Mouse (Mus musculus) brain, embryonic 18.5 days (tissue): ENCODE data around the gene Gm6034.
"Not testable (repeated sequence)": the region's sequence is repeated elsewhere in the genome, so short reads cannot be mapped to it uniquely, and the experiment has no call there.

Experiments used
- DNase-seq: peaks from one replicate; pipeline ENCODE4 v3.0.0-alpha.2; 2012; ENCODE audit warnings: low read depth, low spot score

Gene Gm6034

GRCm38 (mm10) chr17:36022922-36023321, 19.8 kb upstream of the Gm6034 start:
- no peak for DNase-seq

DNA sequence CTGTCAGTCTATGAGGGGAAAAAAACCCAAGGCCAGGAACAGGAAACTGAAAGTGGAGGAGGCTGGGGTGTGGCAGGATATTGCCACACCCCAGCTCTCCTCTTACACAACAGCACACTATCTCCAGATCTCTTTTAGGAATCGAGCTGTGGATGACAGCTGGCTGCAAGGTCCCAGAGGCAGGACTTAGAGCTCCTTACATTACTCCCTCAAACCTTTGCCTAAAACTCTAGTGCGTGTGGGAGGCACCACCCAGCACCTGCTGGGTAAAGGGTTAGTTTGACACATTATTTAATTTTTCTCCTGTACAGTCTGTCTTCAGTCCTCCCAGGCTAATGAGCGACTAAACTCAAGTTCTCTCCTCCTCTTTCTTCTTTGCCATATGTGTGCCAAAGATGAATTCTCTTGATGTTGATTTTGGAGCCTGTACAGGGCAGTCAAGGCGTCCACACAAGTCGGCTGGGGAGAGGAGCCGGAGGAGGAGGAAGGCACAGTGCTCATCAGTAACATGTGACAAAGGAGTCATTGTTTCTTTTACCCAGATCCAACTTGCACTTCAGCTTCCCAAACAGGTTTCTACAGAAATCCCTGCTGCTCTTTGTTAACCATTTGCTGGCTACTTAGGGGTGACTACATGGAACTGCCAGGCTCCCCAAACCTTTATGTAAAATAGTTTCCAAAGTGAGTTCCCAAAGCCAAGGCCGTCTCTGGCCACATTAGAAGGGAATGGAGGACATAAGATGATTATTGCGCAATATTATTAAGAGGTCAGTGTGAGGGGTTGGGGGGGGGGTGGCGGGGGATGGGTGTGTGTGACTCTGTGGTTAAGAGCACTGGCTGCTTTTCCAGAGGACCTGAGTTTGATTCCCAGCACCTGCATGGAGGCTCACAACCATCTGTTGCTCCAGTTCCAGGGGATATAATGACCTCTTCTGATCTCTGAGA, 18.8 kb upstream of the Gm6034 start:
- DNase-seq: no peak

DNA sequence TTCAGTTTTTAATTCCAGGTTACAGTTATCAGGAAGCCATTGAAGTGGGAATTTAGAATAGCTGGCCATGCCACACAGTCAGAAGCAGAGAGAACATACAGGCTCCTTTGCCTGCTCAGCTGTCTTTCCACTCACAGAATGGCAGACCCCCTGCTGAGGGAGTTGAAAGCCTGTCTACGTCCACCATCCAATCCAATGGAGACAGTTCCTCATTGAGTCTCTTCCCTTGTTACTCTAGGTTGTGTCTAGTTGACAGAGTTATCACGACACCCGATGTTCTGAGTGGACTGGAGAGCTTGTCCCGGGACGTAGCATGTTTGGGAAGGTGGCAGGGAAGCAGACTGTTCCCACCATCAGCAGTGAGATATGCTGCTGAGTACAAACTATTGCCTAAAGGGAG, 17.6 kb upstream of the Gm6034 start:
- no peak for DNase-seq

- DNase-seq: no peak
Observed at GRCm38 (mm10) chr17:36025901-36026300, 16.9 kb upstream of the Gm6034 start.

DNA sequence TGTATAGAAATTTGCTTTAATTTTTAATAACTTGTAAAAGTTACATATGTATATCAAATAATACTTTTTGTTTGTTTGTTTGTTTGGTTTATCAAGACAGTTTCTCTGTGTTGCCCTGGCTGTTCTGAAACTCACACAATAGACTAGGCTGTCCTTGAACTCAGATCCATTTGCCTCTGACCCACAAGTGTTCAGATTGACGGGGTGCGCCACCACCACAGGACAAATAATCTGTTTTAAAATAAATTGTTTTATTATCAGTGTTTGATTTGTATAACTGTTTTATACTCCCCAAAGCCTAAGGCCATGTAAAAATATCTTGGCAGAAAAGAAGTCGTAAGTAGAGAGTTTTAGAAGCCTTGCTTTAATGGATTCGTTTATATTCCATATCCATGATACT, 15.1 kb upstream of the Gm6034 start:
- no peak for DNase-seq

- no peak for DNase-seq
Observed at GRCm38 (mm10) chr17:36028879-36029619, 13.7 kb upstream of the Gm6034 start.

DNA sequence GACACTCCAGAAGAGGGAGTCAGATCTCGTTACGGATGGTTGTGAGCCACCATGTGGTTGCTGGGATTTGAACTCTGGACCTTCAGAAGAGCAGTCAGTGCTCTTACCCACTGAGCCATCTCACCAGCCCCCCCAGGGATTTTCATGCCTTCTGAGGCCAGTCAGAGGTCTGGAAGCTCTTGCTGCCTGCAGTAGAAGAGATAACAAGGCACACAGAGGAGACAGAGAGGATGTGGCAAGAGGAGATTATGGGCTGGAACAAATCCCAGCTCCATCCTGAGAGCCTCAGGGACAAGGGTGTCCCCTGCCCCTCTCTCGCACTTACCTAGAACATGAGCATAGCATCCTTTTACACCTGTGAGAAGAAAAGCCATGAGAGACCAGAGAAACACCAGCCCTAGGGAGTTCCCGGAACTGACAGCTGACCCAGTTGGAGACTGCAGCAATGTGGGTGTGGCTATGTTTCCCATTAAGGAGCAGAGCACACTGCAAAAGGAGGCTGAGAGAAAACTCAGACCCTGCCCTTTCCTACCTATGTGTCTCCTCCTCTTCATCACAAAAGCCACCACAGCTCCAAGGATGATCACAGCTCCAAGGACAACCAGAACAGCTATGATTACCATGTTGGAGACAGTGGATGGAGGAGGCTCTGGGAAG, 12.6 kb upstream of the Gm6034 start:
- not testable (repeated sequence) for DNase-seq

- DNase-seq: not testable (repeated sequence)
Observed at GRCm38 (mm10) chr17:36030703-36031582, 11.8 kb upstream of the Gm6034 start.

- not testable (repeated sequence) for DNase-seq
Observed at GRCm38 (mm10) chr17:36031583-36032331, 11.0 kb upstream of the Gm6034 start.

DNA sequence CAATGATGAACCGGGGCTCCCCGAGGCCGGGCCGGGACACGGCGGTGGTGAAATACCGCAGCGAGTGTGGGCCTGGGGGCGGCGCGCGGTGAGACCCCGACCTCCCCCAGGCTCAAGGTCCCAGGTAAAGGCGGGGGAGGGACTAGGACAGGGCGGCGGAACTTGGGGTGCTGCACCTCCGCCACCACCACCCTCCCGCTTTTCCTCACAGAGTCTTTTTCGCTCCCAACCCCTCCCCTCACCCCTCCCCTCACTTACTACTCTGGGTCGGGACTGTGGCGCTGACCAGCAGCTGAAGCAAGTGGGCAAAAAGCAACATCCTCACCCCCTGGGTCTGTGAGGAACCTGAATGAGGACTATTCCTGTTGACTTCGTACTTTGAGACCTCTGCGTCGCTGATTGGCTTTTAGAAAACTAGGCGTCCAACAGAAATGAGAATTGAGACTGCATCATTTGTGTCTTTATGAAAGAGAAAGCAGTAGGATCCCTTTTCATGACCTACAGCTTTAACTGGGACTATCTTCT, 10.3 kb upstream of the Gm6034 start, which contains the start of gene H2-T23:
Gene H2-T23 (minus strand): TSS at position 505 of the 525 bp plus-strand sequence.
- not testable (repeated sequence) for DNase-seq

DNA sequence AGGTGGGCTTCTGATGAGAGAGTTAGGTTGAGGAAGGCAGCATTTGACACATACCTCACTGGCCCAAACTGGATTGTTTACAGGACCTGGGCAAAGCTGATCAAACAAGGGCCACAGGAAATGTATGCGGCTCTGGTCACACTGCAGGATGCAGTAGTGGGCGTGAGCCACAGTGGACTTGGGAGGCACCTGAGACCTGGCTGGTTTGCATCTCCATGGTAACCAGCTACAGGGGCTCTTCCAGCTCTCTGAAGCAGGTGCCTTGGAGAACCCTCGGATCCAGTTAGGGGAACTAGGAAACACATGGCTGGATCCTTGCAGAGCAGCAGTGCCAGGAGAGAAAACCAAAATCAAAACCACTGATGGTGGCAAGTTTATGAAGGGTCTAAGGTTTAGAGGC, 8.2 kb upstream of the Gm6034 start:
- DNase-seq: not testable (repeated sequence)

- DNase-seq: not testable (repeated sequence)
Observed at GRCm38 (mm10) chr17:36035010-36035638, 7.6 kb upstream of the Gm6034 start.

DNA sequence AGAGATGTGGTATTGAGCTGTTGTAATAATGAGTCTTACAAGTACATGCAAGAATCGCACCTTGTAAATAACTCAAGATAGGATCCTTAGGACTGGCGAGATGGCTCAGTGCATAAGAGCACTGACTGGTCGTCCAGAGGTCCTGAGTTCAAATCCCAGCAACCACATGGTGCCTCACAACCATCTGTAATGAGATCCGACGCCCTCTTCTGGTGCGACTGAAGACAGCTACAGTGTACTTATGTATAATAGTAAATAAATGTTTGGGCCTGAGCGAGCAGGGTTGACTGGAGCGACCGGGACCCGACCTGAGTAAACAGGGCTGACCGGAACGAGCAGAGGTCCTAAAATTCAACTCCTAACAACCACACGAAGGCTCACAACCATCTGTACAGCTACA, 6.6 kb upstream of the Gm6034 start:
- DNase-seq: not testable (repeated sequence)

DNA sequence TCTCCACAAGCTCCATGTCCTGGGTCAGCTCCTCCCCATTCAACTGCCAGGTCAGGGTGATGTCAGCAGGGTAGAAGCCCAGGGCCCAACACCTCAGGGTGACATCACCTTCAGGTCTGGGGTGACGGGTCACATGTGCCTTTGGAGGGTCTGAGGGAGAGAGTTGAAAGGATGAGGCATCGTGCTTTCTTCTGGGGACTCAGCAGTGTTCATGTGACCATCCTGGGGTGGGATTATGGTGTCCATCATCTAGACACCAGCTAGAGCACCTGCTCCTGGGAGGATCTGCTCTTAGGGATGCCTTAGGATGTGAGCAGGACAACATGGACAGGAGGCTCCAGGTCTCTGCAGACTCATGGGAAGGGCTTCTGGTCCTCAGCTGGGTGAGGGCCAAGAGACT, 2.2 kb upstream of the Gm6034 start:
- not testable (repeated sequence) for DNase-seq

GRCm38 (mm10) chr17:36042055-36042454, 706 bp upstream of the Gm6034 start:
- not testable (repeated sequence) for DNase-seq

- no peak for DNase-seq
Observed at GRCm38 (mm10) chr17:36043286-36043685, 525 bp downstream of the Gm6034 start.

- DNase-seq: not testable (repeated sequence)
Observed at GRCm38 (mm10) chr17:36057927-36058326, 15.2 kb downstream of the Gm6034 start.

DNA sequence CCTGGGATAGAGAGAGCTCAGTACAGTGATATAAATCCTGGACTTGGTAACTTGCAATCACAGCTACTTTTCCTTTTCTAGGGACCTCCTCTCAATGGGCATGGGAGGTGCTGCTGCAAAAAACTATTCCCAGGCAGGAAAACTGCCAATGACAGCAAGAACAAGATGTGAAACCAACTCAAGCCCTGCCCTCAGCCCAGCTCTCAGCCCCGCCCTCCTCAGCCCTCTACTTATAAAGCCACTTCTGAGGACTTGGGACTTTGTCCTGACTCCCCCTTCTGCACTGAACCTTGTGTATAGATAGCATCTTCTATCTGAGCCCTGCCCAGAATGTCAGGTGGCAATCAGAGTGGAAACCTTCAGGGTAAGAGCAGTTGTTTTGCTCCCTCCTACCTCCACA, 15.6 kb downstream of the Gm6034 start, which contains the start of gene Gm11127:
Gene Gm11127 (minus strand): TSS at position 10 of the 400 bp plus-strand sequence.
- DNase-seq: not testable (repeated sequence)

DNA sequence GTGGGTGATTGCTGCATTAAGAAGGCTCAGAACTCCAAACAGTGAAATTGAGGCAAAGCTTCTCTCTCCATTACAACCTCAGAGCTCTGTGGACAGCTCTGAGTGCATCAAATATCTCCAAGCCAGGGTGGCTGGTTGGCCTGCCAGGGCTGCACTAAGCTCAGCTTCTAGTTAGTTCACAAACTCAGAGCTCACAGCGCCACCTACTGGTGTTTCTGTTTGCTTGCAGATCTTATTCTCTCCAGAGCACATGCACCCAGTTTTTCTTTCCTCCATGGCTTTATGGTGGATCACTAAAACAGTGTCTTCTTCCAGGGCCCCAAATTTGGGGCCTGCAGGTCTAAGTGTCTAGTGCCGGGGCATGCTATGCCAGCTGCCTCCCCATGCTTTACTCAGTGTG, 18.1 kb downstream of the Gm6034 start:
- no peak for DNase-seq
